Mouse (Mus musculus) liver, embryonic 15.5 days (tissue): Measurements from ENCODE around the gene Chst11. TPM values are rescaled to one million over a fixed set of nuclear protein-coding genes. Genes with fewer than 3 reads are reported as not detected.
A peak's percentile ranks its signal among the peaks of the same experiment; 100 is the strongest.

Experiments
- ATAC-seq: fragments of 200-750 bp; cut with Nextera tagmentation; 2 replicates; pipeline ENCODE4 v1.8.0; 2017; ENCODE audit warnings: moderate number of reproducible peaks, mild to moderate bottlenecking, moderate library complexity; ENCODE audit not compliant: insufficient read depth
- H3K27ac ChIP-seq: fragments of 300-500 bp; sonication (generic); replicated peaks from 2 replicates; pipeline ENCODE4 v1.5.1; 2015; ENCODE audit warnings: mild to moderate bottlenecking, inconsistent platforms
- H3K27me3 ChIP-seq: fragments of 300-500 bp; sonication (generic); 2 replicates; pipeline ENCODE4 v1.6.1; 2015; ENCODE audit warnings: mild to moderate bottlenecking, inconsistent platforms
- H3K36me3 ChIP-seq: fragments of 300-500 bp; sonication (generic); replicated peaks from 2 replicates; pipeline ENCODE4 v1.6.1; 2015; ENCODE audit warnings: moderate library complexity, mild to moderate bottlenecking, inconsistent platforms
- H3K4me1 ChIP-seq: fragments of 300-500 bp; sonication (generic); replicated peaks from 2 replicates; pipeline ENCODE4 v1.6.1; 2015; ENCODE audit warnings: inconsistent platforms
- H3K4me2 ChIP-seq: fragments of 300-500 bp; sonication (generic); 2 replicates; pipeline ENCODE4 v1.6.1; 2015; ENCODE audit warnings: moderate library complexity, mild to moderate bottlenecking, inconsistent platforms
- H3K4me3 ChIP-seq: fragments of 300-500 bp; sonication (generic); replicated peaks from 2 replicates; pipeline ENCODE4 v1.5.1; 2015; ENCODE audit warnings: mild to moderate bottlenecking, inconsistent platforms
- H3K9ac ChIP-seq: fragments of 300-500 bp; sonication (generic); 2 replicates; pipeline ENCODE4 v1.6.1; 2015; ENCODE audit warnings: moderate library complexity, mild to moderate bottlenecking, inconsistent platforms
- H3K9me3 ChIP-seq: fragments of 300-500 bp; sonication (generic); replicated peaks from 2 replicates; pipeline ENCODE4 v1.6.1; 2016; ENCODE audit warnings: inconsistent platforms
- WGBS: fragments of 180-500 bp; shearing (Covaris S2); methylation state at CpG from one replicate; pipeline ENCODE4 v1.1.7; 2015; ENCODE audit warnings: mixed read lengths; ENCODE audit not compliant: insufficient replicate concordance; 5-methylcytosine and 5-hydroxymethylcytosine counted together
- polyA plus RNA-seq: library from polyadenylated mRNA; unstranded; fragments of >200 nt; fragmentation: Nextera tagmentation; extraction: Ambion mirVana; gene quantifications from 2 replicates; pipeline ENCODE4 v1.2.1, GENCODE M21; 2015

Chst11 gene
- polyA plus RNA-seq, 1 experiment from 2014 or later, result 1.2 TPM

DNA sequence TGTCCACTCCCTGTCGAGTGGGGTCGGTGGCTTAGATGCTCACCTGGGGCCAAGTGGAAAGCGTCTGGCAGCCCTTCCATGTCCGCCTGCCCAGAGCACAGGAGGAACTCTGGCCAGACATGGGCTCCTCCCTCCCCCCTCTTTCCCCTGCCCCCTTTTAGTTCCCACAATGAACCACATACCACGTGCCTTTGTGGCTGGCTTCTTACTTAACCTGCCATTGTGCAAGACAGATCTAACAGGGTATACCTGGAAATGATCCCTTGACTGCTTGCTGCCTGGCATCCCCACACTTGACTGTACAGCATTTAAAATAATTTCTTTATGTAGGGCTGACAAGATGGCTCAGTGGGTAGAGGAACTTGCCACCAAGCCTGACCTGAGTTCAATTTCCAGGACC is 15.7 kb upstream of the Chst11 start:
- no peak overlapping the region for H3K27ac ChIP-seq
- no peak for ATAC-seq

DNA sequence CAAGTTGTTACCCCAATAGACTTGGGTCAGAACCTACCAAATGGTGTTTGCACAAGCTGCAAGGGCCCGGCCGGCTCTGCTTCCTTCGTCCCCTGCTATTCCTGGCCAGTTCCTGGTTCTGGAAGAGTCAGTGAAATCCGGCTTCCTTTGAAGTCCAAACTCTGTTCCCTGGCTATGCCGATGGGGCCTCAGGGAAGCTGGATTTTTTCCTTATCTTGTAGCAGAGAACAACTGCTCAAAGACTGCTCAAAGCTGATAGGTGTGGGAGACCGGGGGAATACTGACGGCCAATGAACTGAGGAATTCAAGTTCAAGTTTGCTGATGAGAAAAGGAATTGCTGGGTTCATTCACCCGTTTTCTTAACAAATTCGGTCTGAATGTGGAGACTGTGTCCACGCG is 13.7 kb upstream of the Chst11 start:
- Histone ChIP-seq H3K4me2 (no peak overlapping the region), H3K9me3 (no peaks in the 10 kb centered on the region), H3K27me3 (peaks cover 6% of the 10 kb centered on the region; the same call in 1 of the 2 replicates), H3K4me1 (peaks cover 21% of the 10 kb centered on the region), H3K9ac (no peak overlapping the region), H3K27ac (no peak overlapping the region), H3K4me3 (no peak overlapping the region), H3K36me3 (no peaks in the 10 kb centered on the region)
- no peak for ATAC-seq
- 52% methylated on average over 11 of the region's 11 CpGs for WGBS

More for the DNA sequence above, 15.7 kb upstream of the Chst11 start:
- Histone ChIP-seq H3K9ac (no peak overlapping the region), H3K4me1 (peaks cover 21% of the 10 kb centered on the region), H3K4me3 (no peak overlapping the region), H3K4me2 (no peak overlapping the region), H3K9me3 (no peaks in the 10 kb centered on the region), H3K27me3 (no peaks in the 10 kb centered on the region), H3K36me3 (no peaks in the 10 kb centered on the region)
- 39% methylated on average over 5 of the region's 5 CpGs for WGBS

- WGBS, result 15% methylated on average over 5 of the region's 5 CpGs
- no peaks in the 10 kb centered on the region for H3K9me3 ChIP-seq
- H3K4me3 ChIP-seq, result no peak overlapping the region
- no peak overlapping the region for H3K4me2 ChIP-seq
- ATAC-seq, result peak; percentile 78
- peaks cover 25% of the 10 kb centered on the region for H3K4me1 ChIP-seq
- H3K27me3 ChIP-seq, result peaks cover 16% of the 10 kb centered on the region
- no peaks in the 10 kb centered on the region for H3K36me3 ChIP-seq
- H3K27ac ChIP-seq, result no peak overlapping the region
- H3K9ac ChIP-seq, result no peak overlapping the region
These were observed 11.1 kb upstream of the Chst11 start for GRCm38 (mm10) chr10:82974201-82974600.

- Histone ChIP-seq H3K9me3 (no peaks in the 10 kb centered on the region), H3K4me2 (no peak overlapping the region), H3K4me3 (no peak overlapping the region), H3K27me3 (peaks cover 21% of the 10 kb centered on the region), H3K27ac (no peak overlapping the region), H3K9ac (no peak overlapping the region), H3K4me1 (peaks cover 22% of the 10 kb centered on the region), H3K36me3 (no peaks in the 10 kb centered on the region)
- ATAC-seq, result 0 out of 2 replicates have a peak, but pooled peaks have one; percentile 19
- 61% methylated on average over 6 of the region's 6 CpGs for WGBS
These were observed 10.6 kb upstream of the Chst11 start for GRCm38 (mm10) chr10:82974627-82975177.

GRCm38 (mm10) chr10:82975806-82976205 is 9.5 kb upstream of the Chst11 start:
- no peak overlapping the region for H3K4me3 ChIP-seq
- H3K9me3 ChIP-seq, result no peaks in the 10 kb centered on the region
- no peaks in the 10 kb centered on the region for H3K36me3 ChIP-seq
- no peak overlapping the region for H3K27ac ChIP-seq
- H3K4me1 ChIP-seq, result peaks cover 22% of the 10 kb centered on the region
- H3K4me2 ChIP-seq, result no peak overlapping the region
- no peak for ATAC-seq
- H3K27me3 ChIP-seq, result peaks cover 32% of the 10 kb centered on the region
- H3K9ac ChIP-seq, result no peak overlapping the region
- WGBS, result 80% methylated on average over 15 of the region's 15 CpGs

DNA sequence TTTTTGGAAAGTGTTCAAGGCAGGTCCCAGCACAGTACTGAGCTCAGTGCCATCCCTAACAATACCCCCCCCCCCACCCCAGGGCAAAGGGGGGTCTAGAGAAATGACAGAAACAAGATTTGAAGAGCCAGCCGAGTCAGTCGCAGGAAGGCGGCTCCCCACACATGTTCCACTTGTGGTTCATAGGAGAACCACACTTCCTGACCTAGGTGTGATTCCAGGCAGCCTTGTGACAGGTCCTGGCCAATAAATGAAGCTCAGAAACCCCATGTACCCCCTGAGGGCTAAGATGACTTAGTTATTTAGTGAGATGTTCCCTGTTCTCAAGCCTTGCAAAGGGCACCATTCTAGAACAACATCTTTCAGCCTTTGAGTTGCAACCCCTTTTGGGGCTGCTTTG is 3.0 kb upstream of the Chst11 start:
- WGBS, result 15% methylated on average over 3 of the region's 3 CpGs
- peaks cover 80% of the 10 kb centered on the region for H3K27me3 ChIP-seq

GRCm38 (mm10) chr10:82985700-82986131 is 418 bp downstream of the Chst11 start:
- Histone ChIP-seq H3K9me3 (no peaks in the 10 kb centered on the region), H3K9ac (peak overlapping the region; percentile 89), H3K36me3 (no peaks in the 10 kb centered on the region), H3K4me1 (peaks cover 60% of the 10 kb centered on the region), H3K27ac (peak overlapping the region; percentile 91), H3K4me3 (peak overlapping the region; percentile 93), H3K4me2 (peak overlapping the region; percentile 95), H3K27me3 (peaks cover 57% of the 10 kb centered on the region)
- WGBS, result under 1% methylated on average over 32 of the region's 32 CpGs
- ATAC-seq, result peak; percentile 45

More for the DNA sequence above, 3.0 kb upstream of the Chst11 start:
- Histone ChIP-seq H3K9ac (no peak overlapping the region), H3K4me1 (peaks cover 28% of the 10 kb centered on the region), H3K9me3 (no peaks in the 10 kb centered on the region), H3K36me3 (no peaks in the 10 kb centered on the region), H3K4me2 (no peak overlapping the region), H3K4me3 (no peak overlapping the region), H3K27ac (no peak overlapping the region)
- no peak for ATAC-seq

GRCm38 (mm10) chr10:82986251-82986992 is 1.1 kb downstream of the Chst11 start:
- H3K4me1 ChIP-seq, result peaks cover 67% of the 10 kb centered on the region
- no peaks in the 10 kb centered on the region for H3K9me3 ChIP-seq
- peaks cover 50% of the 10 kb centered on the region for H3K27me3 ChIP-seq
- peak overlapping the region; percentile 91 for H3K27ac ChIP-seq
- peak overlapping the region; percentile 95 for H3K4me2 ChIP-seq
- no peaks in the 10 kb centered on the region for H3K36me3 ChIP-seq
- peak; percentile 17; the same call in 1 of the 2 replicates for ATAC-seq
- 1% methylated on average over 21 of the region's 21 CpGs for WGBS
- peak overlapping the region; percentile 93 for H3K4me3 ChIP-seq
- H3K9ac ChIP-seq, result peak overlapping the region; percentile 89

DNA sequence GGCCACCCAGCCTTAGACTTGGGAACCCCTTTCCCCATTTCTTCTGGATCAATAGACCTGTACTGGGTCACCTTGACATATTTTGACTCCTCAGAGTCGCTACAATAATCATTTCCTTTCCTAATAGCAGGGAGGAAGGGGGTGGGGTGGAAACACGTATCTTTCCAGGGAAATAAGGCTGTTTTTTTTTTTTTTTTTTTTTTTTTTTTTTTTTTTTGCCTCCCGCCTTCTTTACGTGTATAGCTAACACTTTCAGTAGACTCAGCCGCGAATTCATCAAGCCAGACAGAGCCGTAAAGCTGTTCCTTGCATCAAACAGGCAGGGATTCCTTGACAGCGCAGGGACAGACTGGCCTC is 1.7 kb downstream of the Chst11 start:
- peak overlapping the region; percentile 91 for H3K27ac ChIP-seq
- WGBS, result 14% methylated on average over 8 of the region's 8 CpGs
- peak overlapping the region; percentile 93 for H3K4me3 ChIP-seq
- peaks cover 73% of the 10 kb centered on the region for H3K4me1 ChIP-seq
- H3K9ac ChIP-seq, result peak overlapping the region; percentile 89
- H3K36me3 ChIP-seq, result no peaks in the 10 kb centered on the region
- peaks cover 45% of the 10 kb centered on the region for H3K27me3 ChIP-seq
- no peak for ATAC-seq
- H3K4me2 ChIP-seq, result peak overlapping the region; percentile 95
- no peaks in the 10 kb centered on the region for H3K9me3 ChIP-seq

DNA sequence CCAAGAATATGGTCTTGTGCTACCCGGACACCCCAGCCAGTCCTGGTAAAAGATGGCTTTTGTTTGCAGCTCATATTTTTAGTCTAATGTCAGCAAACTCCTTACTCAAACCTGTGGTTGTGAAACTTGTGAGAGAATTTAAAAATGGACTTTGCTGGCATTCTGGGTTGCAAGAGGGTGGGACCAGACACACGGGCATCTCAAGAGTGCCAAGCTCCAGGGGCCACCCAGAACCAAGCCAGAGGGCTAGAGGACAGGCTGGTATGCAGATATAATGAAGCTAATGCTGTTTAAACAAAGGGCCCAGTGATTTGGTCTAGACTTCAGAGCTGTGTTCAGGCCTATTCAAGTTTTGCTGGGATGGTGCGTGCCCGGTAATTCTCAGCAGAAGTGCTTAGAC is 2.1 kb downstream of the Chst11 start:
- H3K36me3 ChIP-seq, result no peaks in the 10 kb centered on the region
- ATAC-seq, result no peak
- peaks cover 41% of the 10 kb centered on the region for H3K27me3 ChIP-seq
- H3K4me2 ChIP-seq, result peak overlapping the region; percentile 95
- H3K27ac ChIP-seq, result peak overlapping the region; percentile 91
- no peaks in the 10 kb centered on the region for H3K9me3 ChIP-seq
- H3K4me1 ChIP-seq, result peaks cover 77% of the 10 kb centered on the region
- peak overlapping the region; percentile 89 for H3K9ac ChIP-seq
- peak overlapping the region; percentile 93 for H3K4me3 ChIP-seq
- 46% methylated on average over 4 of the region's 4 CpGs for WGBS

- no peaks in the 10 kb centered on the region for H3K36me3 ChIP-seq
- ATAC-seq, result no peak
- peak overlapping the region; percentile 16 for H3K27ac ChIP-seq
- H3K4me3 ChIP-seq, result no peak overlapping the region
- no peaks in the 10 kb centered on the region for H3K9me3 ChIP-seq
- no peak overlapping the region for H3K9ac ChIP-seq
- peaks cover 19% of the 10 kb centered on the region for H3K27me3 ChIP-seq
- WGBS, result 65% methylated on average over 13 of the region's 13 CpGs
- peaks cover 89% of the 10 kb centered on the region for H3K4me1 ChIP-seq
- H3K4me2 ChIP-seq, result peak overlapping the region; percentile 95
These were observed 4.2 kb downstream of the Chst11 start for GRCm38 (mm10) chr10:82989418-82990025.
